Mouse (Mus musculus): Measurements from ENCODE around the gene Rnase9.
"Not testable (repeated sequence)": the region's sequence is repeated elsewhere in the genome, so short reads cannot be mapped to it uniquely, and the experiment has no call there.

Gene Rnase9

GRCm38 (mm10) chr14:51047846-51048245 is 6.2 kb upstream of the Rnase9 start:
- no peak for DNase-seq

DNA sequence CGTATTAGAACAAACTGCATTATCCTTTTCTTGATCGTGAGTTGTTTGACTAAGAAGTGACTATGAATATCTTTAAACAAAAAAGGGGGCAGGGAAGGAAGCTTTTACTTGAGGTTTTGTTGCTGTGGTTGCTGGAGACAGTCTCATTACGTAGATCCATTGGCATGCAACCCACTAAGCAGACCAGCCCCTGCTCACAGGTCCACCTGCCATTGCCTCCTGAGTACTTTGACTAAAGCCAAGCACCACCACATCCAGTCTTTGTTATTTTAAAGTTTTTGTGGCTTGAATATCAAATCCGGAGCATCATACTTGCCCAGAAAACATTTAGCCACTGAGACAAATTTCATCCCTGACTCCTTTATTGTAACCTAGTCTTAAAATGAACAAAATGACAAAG is 5.5 kb downstream of the Rnase9 start:
- DNase-seq, result no peak

GRCm38 (mm10) chr14:51035206-51035605 is 6.5 kb downstream of the Rnase9 start:
- no peak for DNase-seq

DNA sequence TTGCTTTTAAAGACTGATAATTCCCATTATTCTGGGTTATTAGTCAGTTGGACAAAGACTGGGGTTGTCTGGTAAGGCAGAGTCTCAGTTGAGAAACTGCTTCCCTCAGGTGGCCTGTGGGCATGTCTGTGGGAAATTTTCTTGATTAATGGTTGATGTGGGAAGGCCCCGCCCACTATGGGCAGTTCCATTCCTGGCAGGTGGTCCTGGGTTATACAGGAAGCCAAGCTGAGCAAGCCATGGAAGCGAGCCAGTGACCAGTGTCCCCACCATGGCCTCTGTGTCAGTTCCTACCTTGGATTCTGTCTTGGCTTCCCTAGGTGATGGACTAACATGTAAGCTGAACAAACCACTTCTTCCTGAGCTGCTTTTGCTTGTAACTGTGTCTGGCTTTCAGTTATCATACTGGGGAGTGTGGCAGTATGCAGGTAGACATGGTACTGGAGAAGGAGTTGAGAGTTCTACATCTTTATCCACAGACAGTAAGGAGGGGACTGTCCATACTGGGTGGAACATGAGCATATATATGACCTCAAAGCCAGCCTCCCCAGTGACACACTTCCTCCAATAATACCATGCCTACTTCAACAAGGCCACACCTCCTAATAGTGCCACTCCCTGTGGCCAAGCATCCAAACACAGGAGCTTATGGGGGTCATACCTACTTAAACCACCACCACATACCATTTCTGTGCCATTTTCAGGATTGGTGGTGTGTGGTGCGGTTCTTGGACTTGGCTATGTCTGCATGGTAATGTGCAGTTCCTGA is 14.1 kb downstream of the Rnase9 start:
- peak in 1 of 2 experiments; percentile 8 for DNase-seq

GRCm38 (mm10) chr14:51026391-51027133 is 15.1 kb downstream of the Rnase9 start:
- peak; percentile 38 to 63 for DNase-seq

DNA sequence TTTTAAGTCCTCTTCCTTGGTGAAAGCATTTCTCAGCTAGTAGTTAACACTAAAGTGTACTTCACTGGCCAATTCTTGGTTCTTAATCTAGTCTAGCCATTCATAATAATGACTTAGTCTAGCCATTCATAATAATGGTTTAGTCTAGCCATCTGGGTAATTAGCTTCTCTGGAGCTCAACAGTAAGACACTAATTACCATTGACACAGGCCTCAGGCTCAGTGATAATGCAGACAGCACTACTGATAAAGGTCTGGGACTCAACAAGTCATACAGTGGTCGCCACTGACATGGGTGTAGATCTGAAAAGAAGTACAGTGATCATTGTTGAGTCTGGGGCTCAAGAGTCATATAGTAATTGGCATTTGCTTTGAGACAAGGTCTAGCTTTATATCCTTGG is 16.8 kb downstream of the Rnase9 start:
- no peak for DNase-seq

- DNase-seq, result no peak
Observed at GRCm38 (mm10) chr14:51023457-51023856, 18.2 kb downstream of the Rnase9 start.

- no peak for DNase-seq
Observed at GRCm38 (mm10) chr14:51017256-51017655, 24.4 kb downstream of the Rnase9 start.

DNA sequence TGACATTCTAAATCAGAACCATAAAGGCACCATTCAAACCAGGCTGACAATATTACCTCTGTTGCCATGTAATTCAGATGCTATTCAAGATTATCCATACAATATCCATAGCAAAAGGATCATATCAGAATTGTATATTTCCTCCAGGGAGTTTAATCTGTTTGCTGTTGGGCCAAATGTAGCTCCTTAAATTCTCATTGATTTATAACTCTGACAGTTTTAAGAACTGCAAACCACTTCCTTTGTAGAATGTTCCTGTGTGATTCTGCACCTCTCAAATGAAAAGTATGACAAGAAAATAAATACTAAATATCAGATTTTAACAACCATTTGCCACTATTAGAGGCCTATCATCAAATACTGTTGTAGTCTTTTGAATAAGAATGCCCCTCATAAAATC is 25.9 kb downstream of the Rnase9 start:
- no peak for DNase-seq

- DNase-seq, result not testable (repeated sequence)
Observed at GRCm38 (mm10) chr14:51014724-51015123, 26.9 kb downstream of the Rnase9 start.

DNA sequence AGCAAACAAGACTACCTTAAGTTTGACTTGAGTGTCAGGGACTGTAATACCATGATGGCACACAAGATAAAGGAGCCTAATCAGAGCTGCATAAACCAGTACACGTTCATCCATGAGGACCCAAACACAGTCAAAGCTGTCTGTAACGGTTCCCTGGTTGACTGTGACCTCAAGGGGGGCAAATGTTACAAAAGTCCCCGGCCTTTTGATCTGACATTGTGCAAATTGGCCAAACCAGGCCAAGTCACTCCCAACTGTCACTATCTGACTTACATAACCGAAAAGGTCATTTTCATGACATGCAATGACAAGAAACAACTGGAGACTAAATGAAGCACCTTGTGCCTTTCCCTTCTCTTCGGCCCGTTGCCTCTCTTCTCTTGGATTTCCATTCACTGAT is 32.1 kb downstream of the Rnase9 start:
- no peak for DNase-seq

GRCm38 (mm10) chr14:51008781-51009180 is 32.9 kb downstream of the Rnase9 start:
- no peak for DNase-seq

DNA sequence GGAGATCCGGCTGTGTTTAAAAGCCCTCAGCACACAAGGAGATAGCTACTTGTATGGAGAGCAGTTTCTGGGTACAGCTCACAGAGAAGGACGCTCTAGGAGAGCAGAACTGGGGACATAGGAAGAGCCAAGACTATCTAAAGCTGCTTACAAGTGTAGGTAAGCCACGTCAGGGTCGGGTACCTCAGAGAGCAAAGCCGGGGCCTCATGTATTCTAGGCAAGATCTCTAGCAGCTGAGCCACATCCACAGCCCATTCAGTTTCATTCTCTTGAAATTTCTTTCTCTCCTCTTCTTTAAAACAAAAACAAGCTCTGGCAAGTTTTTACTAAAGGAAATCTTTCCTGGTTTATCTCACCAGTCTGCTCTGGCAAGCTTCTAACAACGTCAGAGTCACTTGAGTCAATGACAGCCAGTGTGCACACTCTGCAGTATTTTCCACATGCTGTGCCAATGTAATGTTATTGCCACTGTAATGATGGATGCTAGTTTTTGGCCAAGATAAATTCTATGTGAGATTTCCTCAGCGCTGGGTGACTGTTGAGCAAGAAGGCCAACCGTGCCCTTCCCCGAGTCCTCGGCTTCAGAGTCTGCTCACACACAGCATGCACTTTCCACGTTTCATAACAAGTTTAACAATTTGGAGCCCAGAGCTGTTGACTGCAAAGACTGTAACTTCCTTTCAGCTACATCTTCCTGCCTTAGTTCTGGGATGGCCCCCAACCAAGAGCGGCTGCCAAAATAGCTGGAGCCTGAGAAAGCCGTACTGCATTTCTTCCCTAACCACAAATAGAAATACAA is 33.6 kb downstream of the Rnase9 start:
- no peak for DNase-seq

- no peak for DNase-seq
Observed at GRCm38 (mm10) chr14:51007152-51007801, 34.4 kb downstream of the Rnase9 start, which contains the start of gene Rnase10. TSS of gene Rnase10 (plus strand) at chr14:51007751.

- DNase-seq, result no peak
Observed at GRCm38 (mm10) chr14:50997999-50998666, 43.5 kb downstream of the Rnase9 start.

GRCm38 (mm10) chr14:50997088-50997487 is 44.6 kb downstream of the Rnase9 start:
- DNase-seq, result no peak

DNA sequence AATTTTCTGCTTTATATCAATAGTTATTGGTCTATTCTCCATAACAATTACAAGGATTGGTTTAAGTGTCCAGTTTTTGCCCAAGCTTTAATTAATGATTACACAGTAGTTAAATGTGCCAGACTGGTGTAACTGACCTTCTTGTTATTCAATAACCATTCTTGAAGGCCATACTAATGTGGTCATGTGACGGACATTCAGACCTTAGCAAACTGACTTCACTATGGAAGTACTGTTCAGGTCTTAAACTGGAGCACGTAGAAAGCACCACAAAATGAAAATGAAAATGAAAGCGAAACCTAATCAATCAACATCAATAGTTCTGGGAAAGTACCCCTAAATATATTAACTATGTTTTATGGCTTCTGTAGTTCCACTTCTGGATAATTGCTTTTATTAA is 50.6 kb downstream of the Rnase9 start:
- no peak for DNase-seq

Data from thymus, postnatal 36 days (tissue).